Comparison of ENCODE assay signal across 10 mouse cellular contexts in genomic region chr14:112895561-112895960, GRCm38 (mm10).
DNase-seq lines count a peak whose midpoint lies in the region; ATAC-seq and TF ChIP-seq lines count a peak whose summit lies in the region.
"Had no signal": no experiment of that assay in that cellular context is flagged by ENCODE, and none has a peak within 500 bp of the region (broad histone marks: within the 10 kb centered on the region; RNA-seq: fewer than 3 reads in every experiment).

No protein-coding gene starts in this region.

- no peak overlapping the region for H3K9ac ChIP-seq in liver, embryonic 14.5 days (replicated peaks)
- no peak overlapping the region for H3K9ac ChIP-seq in liver, embryonic 11.5 days (ENCODE audit: low read depth, low read length)
- H3K9ac ChIP-seq in hindbrain, postnatal 0 days (replicated peaks; ENCODE audit: low read length), result no peak overlapping the region
- H3K9ac ChIP-seq: liver, embryonic 13.5 days had no signal

- 19% methylated on average over 2 of the region's 2 CpGs for WGBS in liver, embryonic 14.5 days (ENCODE audit: insufficient replicate concordance)
- WGBS in liver, embryonic 11.5 days, result 35% methylated on average over 2 of the region's 2 CpGs
- 52% methylated on average over 2 of the region's 2 CpGs for WGBS in hindbrain, postnatal 0 days

- ATAC-seq in liver, embryonic 14.5 days (ENCODE audit: insufficient read depth), result no peak
- no peak for ATAC-seq in liver, embryonic 11.5 days (replicated peaks; ENCODE audit: low FRiP score)
- ATAC-seq in hindbrain, postnatal 0 days, result no peak
- ATAC-seq in monocyte, adult 5-6 weeks (replicated peaks; ENCODE audit: insufficient number of reproducible peaks, low FRiP score, low TSS enrichment, poor library complexity, severe bottlenecking), result no peak

- H3K27ac ChIP-seq in liver, embryonic 14.5 days, result no peak overlapping the region
- H3K27ac ChIP-seq in liver, embryonic 11.5 days (ENCODE audit: low read depth, low read length), result no peak overlapping the region
- H3K27ac ChIP-seq in hindbrain, postnatal 0 days, result no peak overlapping the region
- H3K27ac ChIP-seq: liver, embryonic 13.5 days had no signal

- TF ChIP-seq CTCF in liver, embryonic 14.5 days (IDR thresholded peaks at IDR 0.05; ENCODE audit: low read depth), result peak; percentile 18; the same call in 1 of the 2 replicates
- TF ChIP-seq CTCF in hindbrain, postnatal 0 days (IDR thresholded peaks at IDR 0.05; ENCODE audit: low read depth), result peak; percentile 41

- H3K4me1 ChIP-seq in liver, embryonic 14.5 days (replicated peaks; ENCODE audit: control insufficient read depth in 2 of 2, insufficient read depth in 2 of 2, low read length in 1 of 2), result no peaks in the 10 kb centered on the region
- H3K4me1 ChIP-seq in liver, embryonic 11.5 days (replicated peaks; ENCODE audit: control insufficient read depth, insufficient read depth, low read length), result no peaks in the 10 kb centered on the region
- no peaks in the 10 kb centered on the region for H3K4me1 ChIP-seq in hindbrain, postnatal 0 days (ENCODE audit: insufficient read depth, low read length)
- H3K4me1 ChIP-seq: liver, embryonic 13.5 days had no signal

- DNase-seq in frontal cortex, adult 2 months (ENCODE audit: extremely low spot score in 1 of 2, low spot score in 1 of 2), result peak; percentile 5 to 63
- no peak for DNase-seq in frontal cortex, postnatal 14 days (ENCODE audit: low spot score in 2 of 2)
- no peak for DNase-seq in liver, embryonic 14.5 days (ENCODE audit: low read depth in 3 of 3, low spot score in 3 of 3)
- no peak for DNase-seq in liver, embryonic 11.5 days (ENCODE audit: low spot score)
- peak; percentile 28 for DNase-seq in WW6 (ENCODE audit: low read depth, low spot score)
- DNase-seq in hindbrain, postnatal 0 days (ENCODE audit: low spot score), result peak; percentile 68
- no peak for DNase-seq in thymus, postnatal 4 days
- DNase-seq: liver, embryonic 13.5 days had no signal

- TF ChIP-seq EP300 in liver, embryonic 14.5 days (IDR thresholded peaks at IDR 0.05; ENCODE audit: low read depth), result no peak

- H3K36me3 ChIP-seq in liver, embryonic 14.5 days (replicated peaks; ENCODE audit: control insufficient read depth, insufficient read depth, low read depth), result no peaks in the 10 kb centered on the region
- H3K36me3 ChIP-seq in liver, embryonic 11.5 days (ENCODE audit: control insufficient read depth, insufficient read depth, low read length), result no peaks in the 10 kb centered on the region
- H3K36me3 ChIP-seq in hindbrain, postnatal 0 days (ENCODE audit: insufficient read depth, low read length), result no peaks in the 10 kb centered on the region
- H3K36me3 ChIP-seq: liver, embryonic 13.5 days had no signal

- H3K4me3 ChIP-seq in liver, embryonic 14.5 days (ENCODE audit: insufficient read depth in 1 of 2, low read depth in 2 of 2, low read length in 2 of 2), result no peak overlapping the region
- no peak overlapping the region for H3K4me3 ChIP-seq in liver, embryonic 11.5 days (ENCODE audit: low read depth, low read length)
- H3K4me3 ChIP-seq in hindbrain, postnatal 0 days (ENCODE audit: low read length), result no peak overlapping the region
- H3K4me3 ChIP-seq: liver, embryonic 13.5 days had no signal

- H3K4me2 ChIP-seq in liver, embryonic 14.5 days (ENCODE audit: low read depth), result no peak overlapping the region
- no peak overlapping the region for H3K4me2 ChIP-seq in liver, embryonic 11.5 days
- H3K4me2 ChIP-seq in hindbrain, postnatal 0 days (ENCODE audit: low read depth, low read length), result no peak overlapping the region
- H3K4me2 ChIP-seq: liver, embryonic 13.5 days had no signal

- H3K27me3 ChIP-seq in liver, embryonic 14.5 days (ENCODE audit: control insufficient read depth, insufficient read depth, low read length), result no peaks in the 10 kb centered on the region
- H3K27me3 ChIP-seq in liver, embryonic 11.5 days (replicated peaks; ENCODE audit: control insufficient read depth, insufficient read depth, low read length), result no peaks in the 10 kb centered on the region
- no peaks in the 10 kb centered on the region for H3K27me3 ChIP-seq in hindbrain, postnatal 0 days (ENCODE audit: insufficient read depth, low read length)
- H3K27me3 ChIP-seq: CH12.LX; liver, embryonic 13.5 days had no signal

- no peaks in the 10 kb centered on the region for H3K9me3 ChIP-seq in liver, embryonic 14.5 days (ENCODE audit: control insufficient read depth, low read length)
- no peaks in the 10 kb centered on the region for H3K9me3 ChIP-seq in liver, embryonic 11.5 days (ENCODE audit: control insufficient read depth, low read length)
- no peaks in the 10 kb centered on the region for H3K9me3 ChIP-seq in hindbrain, postnatal 0 days (ENCODE audit: low read length)
- H3K9me3 ChIP-seq: liver, embryonic 13.5 days had no signal

Comparison
In these comparisons a context has a peak if more than half of its experiments do, and no peak if none do; other contexts are left out.
1. DNase-seq: peak in frontal cortex, adult 2 months (2 of 2), WW6 (single experiment) and hindbrain, postnatal 0 days (single experiment); none in frontal cortex, postnatal 14 days (0 of 2), liver, embryonic 14.5 days (0 of 3), liver, embryonic 11.5 days (single experiment) and thymus, postnatal 4 days (single experiment).